Mouse (Mus musculus) stomach, adult 2 months (tissue): ENCODE measurements around the gene Sox30. TPM values are rescaled to one million over a fixed set of nuclear protein-coding genes. Genes with fewer than 3 reads are reported as not detected.

Experiments used
- polyA plus RNA-seq: library from polyadenylated mRNA; depleted of rRNA; stranded (reverse); fragments of >200 nt; gene quantifications from 2 replicates; pipeline ENCODE4 v1.2.3, GENCODE M21; 2012; rRNA removed

The Sox30 gene
- polyA plus RNA-seq, result 0.03 and 0.05 TPM in 2 replicates

DNA sequence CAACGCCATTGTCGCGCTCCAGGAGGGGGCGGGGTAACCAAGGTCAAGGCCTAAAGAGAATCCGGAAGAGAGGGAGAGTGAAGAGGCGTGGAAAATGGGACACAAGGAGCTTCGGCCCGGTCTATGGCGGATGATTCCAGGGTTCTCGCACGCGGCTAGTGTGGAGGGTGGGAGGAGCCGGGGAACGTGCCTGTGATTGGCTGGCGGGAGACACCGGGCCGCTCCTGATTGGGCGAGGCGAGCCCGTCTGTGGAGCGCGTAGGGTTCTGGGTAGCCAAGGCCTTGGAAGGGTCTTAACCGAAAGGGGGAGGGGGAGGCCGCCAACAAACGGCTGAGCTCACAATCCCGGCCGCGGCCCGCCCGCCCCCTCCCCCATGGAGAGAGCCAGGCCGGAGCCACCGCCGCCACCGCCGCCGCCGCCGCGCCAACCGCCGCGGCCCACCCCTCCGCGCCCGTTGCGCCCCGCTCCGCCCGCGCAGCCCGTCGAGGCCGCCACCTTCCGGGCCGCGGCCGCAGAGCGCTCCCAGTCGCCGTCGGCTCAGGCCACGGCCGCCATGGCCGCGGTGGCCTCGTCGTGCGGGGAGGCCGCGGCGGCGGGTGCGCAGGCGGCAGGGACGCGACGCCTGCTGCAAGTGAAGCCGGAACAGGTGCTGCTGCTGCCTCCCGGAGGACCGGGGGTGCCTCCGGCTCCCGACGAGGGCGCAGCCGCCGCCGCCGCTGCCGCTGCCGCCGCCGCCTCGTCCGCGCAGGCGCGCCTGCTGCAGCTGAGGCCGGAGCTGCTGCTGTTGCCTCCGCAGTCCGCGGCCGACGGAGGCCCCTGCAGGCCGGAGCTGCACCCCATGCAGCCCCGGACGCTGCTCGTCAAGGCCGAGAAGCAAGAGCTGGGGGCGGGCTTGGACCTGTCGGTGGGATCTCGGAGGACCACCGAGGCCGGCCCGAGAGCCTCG is at the start of gene Sox30:
Gene Sox30 (plus strand): TSS at position 365 of the 947 bp plus-strand sequence.

GRCm38 (mm10) chr11:45944643-45945156 is 35.4 kb upstream of the Sox30 start, which contains the start of gene Lsm11:
Gene Lsm11 (minus strand): TSS chr11:45944935.

GRCm38 (mm10) chr11:45955127-45955627 is 24.9 kb upstream of the Sox30 start, which contains the start of gene Thg1l:
Gene Thg1l (minus strand): TSS chr11:45955494.

DNA sequence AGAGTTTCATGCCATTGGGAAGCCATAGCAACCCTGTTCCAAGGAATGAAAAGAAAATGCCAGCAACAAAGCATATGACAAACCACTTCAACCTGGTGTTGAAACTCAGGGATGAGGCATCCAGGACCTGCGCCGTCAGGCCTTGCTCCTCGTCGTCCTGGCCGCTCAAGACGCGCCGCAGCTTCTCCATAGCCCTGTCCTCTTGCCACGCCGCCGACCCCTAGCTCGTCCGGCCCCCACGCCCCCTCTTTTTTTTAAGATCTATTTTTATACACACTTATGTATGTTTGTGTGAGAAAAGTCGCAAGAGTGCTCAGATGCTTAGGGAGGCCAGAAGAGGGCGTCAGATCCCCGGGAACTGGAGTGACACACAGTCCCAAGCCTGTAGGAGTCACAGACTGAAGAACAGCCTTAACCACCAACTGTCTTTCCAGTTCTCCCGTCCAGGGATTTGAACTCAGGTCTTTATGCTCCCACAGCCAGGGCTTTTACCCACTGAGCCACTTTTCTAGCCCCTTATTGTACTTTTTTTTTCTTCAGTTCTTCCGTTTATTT is 72.1 kb downstream of the Sox30 start, which contains the start of gene Gm12166:
Gene Gm12166 (minus strand): TSS at position 217 of the 555 bp plus-strand sequence.

DNA sequence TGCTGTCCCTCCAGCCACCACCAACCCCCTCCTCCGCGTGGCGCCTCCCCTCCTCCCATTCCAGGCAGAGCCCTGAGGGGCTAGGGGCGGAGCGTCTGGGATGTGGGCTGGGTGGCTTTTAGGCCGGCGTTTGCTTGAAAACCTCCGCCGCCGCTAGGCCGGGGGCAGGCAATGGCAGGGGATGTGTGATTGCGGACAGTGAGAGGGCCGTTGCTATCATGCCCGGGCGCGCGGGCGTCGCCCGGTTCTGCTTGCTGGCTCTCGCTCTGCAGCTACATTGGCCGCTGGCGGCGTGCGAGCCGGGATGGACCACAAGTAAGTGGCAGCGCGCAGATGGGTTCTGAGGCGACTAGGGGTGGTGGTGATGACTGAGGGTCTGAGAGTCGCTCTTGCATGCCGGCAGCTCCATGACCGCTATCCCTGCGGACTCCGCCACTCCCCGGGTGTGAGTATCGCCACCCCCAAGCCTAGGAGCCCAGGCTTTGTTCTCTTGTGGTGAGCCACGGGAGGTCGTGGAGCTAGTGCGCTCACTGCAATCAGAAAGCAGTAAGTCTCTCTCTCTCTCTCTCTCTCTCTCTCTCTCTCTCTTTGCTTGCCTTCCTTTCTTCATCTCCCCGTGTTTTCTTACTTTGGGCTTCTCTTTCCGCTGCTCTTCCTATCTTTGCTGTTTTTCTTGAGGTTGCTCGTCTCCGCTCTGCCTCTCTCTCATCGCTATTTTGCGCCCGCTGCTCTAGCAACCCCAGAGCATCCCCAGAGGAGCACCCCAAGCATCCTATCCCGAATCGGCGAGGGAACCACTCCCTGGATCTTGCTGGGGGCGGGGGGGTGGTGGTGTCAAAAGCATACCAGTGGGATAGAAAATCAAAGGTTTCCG is 76.0 kb downstream of the Sox30 start, which contains the start of gene Adam19:
Gene Adam19 (plus strand): TSS at position 97 of the 874 bp plus-strand sequence.

Other genes with a start within 250 kb of the Sox30 start
- gene Clint1, start 128.3 kb upstream of the Sox30 start, polyA plus RNA-seq, result 21.8 and 27.2 TPM in 2 replicates
- 1.8 and 2.7 TPM in 2 replicates for gene Lsm11, start 35.4 kb upstream of the Sox30 start, polyA plus RNA-seq
- gene Thg1l, start 24.8 kb upstream of the Sox30 start, polyA plus RNA-seq, result 0.91 and 1.4 TPM in 2 replicates
- 5.7 and 20.7 TPM in 2 replicates for gene Gm12166, start 72.0 kb downstream of the Sox30 start, polyA plus RNA-seq
- gene Adam19, start 75.7 kb downstream of the Sox30 start, polyA plus RNA-seq, result 3.4 and 4.3 TPM in 2 replicates
- 8.3 and 12.5 TPM in 2 replicates for gene Nipal4, start 186.2 kb downstream of the Sox30 start, polyA plus RNA-seq